Mouse (Mus musculus): Measurements from ENCODE around the gene Slc18b1. TPM values are rescaled to one million over a fixed set of nuclear protein-coding genes. Genes with fewer than 3 reads are reported as not detected.

The Slc18b1 gene
- polyA plus RNA-seq, 1 experiment, result not detected

- Histone ChIP-seq H3K9me3 (no peaks in the 10 kb centered on the region), H3K4me1 (peaks cover 9% of the 10 kb centered on the region; the same call in 1 of the 2 replicates), H3K4me3 (replicated peaks) (no peak overlapping the region), H3K27me3 (replicated peaks) (no peaks in the 10 kb centered on the region), H3K36me3 (replicated peaks; ENCODE audit: low read length) (no peaks in the 10 kb centered on the region)
- TF ChIP-seq FLI1 (IDR thresholded peaks at IDR 0.05; ENCODE audit: low read length) (no peak), GATA1 (IDR thresholded peaks at IDR 0.05; ENCODE audit: borderline replicate concordance, low read length) (no peak)
These were observed 9.4 kb downstream of the Slc18b1 start for GRCm38 (mm10) chr10:23806201-23806600.

GRCm38 (mm10) chr10:23811635-23812437 lies 15.1 kb downstream of the Slc18b1 start:
- Histone ChIP-seq H3K27me3 (replicated peaks) (no peaks in the 10 kb centered on the region), H3K4me1 (peaks cover 14% of the 10 kb centered on the region), H3K4me3 (replicated peaks) (no peak overlapping the region), H3K9me3 (no peaks in the 10 kb centered on the region), H3K36me3 (replicated peaks; ENCODE audit: low read length) (no peaks in the 10 kb centered on the region)
- TF ChIP-seq FLI1 (IDR thresholded peaks at IDR 0.05; ENCODE audit: low read length) (no peak), GATA1 (IDR thresholded peaks at IDR 0.05; ENCODE audit: borderline replicate concordance, low read length) (no peak)

- no peak overlapping the region for H3K4me3 ChIP-seq (replicated peaks)
- TF ChIP-seq FLI1 (IDR thresholded peaks at IDR 0.05; ENCODE audit: low read length), result no peak
- TF ChIP-seq GATA1 (IDR thresholded peaks at IDR 0.05; ENCODE audit: borderline replicate concordance, low read length), result no peak
- H3K4me1 ChIP-seq, result peaks cover 14% of the 10 kb centered on the region
- H3K9me3 ChIP-seq, result no peaks in the 10 kb centered on the region
- H3K36me3 ChIP-seq (replicated peaks; ENCODE audit: low read length), result no peaks in the 10 kb centered on the region
- no peaks in the 10 kb centered on the region for H3K27me3 ChIP-seq (replicated peaks)
These were observed 15.6 kb downstream of the Slc18b1 start for GRCm38 (mm10) chr10:23812438-23812759.

GRCm38 (mm10) chr10:23812852-23813766 lies 16.3 kb downstream of the Slc18b1 start:
- H3K9me3 ChIP-seq, result no peaks in the 10 kb centered on the region
- H3K27me3 ChIP-seq (replicated peaks), result no peaks in the 10 kb centered on the region
- no peak for TF ChIP-seq FLI1 (IDR thresholded peaks at IDR 0.05; ENCODE audit: low read length)
- no peak overlapping the region for H3K4me3 ChIP-seq (replicated peaks)
- no peaks in the 10 kb centered on the region for H3K36me3 ChIP-seq (replicated peaks; ENCODE audit: low read length)
- H3K4me1 ChIP-seq, result peaks cover 14% of the 10 kb centered on the region

GRCm38 (mm10) chr10:23815168-23815567 lies 18.4 kb downstream of the Slc18b1 start:
- no peak overlapping the region for H3K4me3 ChIP-seq (replicated peaks)
- H3K27me3 ChIP-seq (replicated peaks), result no peaks in the 10 kb centered on the region
- H3K36me3 ChIP-seq (replicated peaks; ENCODE audit: low read length), result no peaks in the 10 kb centered on the region
- TF ChIP-seq GATA1 (IDR thresholded peaks at IDR 0.05; ENCODE audit: borderline replicate concordance, low read length) (no peak), FLI1 (IDR thresholded peaks at IDR 0.05; ENCODE audit: low read length) (no peak)
- H3K4me1 ChIP-seq, result peaks cover 14% of the 10 kb centered on the region
- no peaks in the 10 kb centered on the region for H3K9me3 ChIP-seq

GRCm38 (mm10) chr10:23816241-23816640 lies 19.5 kb downstream of the Slc18b1 start:
- H3K9me3 ChIP-seq, result no peaks in the 10 kb centered on the region
- peaks cover 14% of the 10 kb centered on the region for H3K4me1 ChIP-seq
- no peaks in the 10 kb centered on the region for H3K27me3 ChIP-seq (replicated peaks)
- no peak overlapping the region for H3K4me3 ChIP-seq (replicated peaks)
- no peak for TF ChIP-seq GATA1 (IDR thresholded peaks at IDR 0.05; ENCODE audit: borderline replicate concordance, low read length)
- no peak for TF ChIP-seq FLI1 (IDR thresholded peaks at IDR 0.05; ENCODE audit: low read length)
- no peaks in the 10 kb centered on the region for H3K36me3 ChIP-seq (replicated peaks; ENCODE audit: low read length)

GRCm38 (mm10) chr10:23826516-23826915 lies 29.7 kb downstream of the Slc18b1 start:
- TF ChIP-seq GATA1 (IDR thresholded peaks at IDR 0.05; ENCODE audit: borderline replicate concordance, low read length) (no peak), FLI1 (IDR thresholded peaks at IDR 0.05; ENCODE audit: low read length) (no peak)

GRCm38 (mm10) chr10:23836003-23836964 lies 39.5 kb downstream of the Slc18b1 start:
- Histone ChIP-seq H3K36me3 (replicated peaks; ENCODE audit: low read length) (no peaks in the 10 kb centered on the region), H3K27me3 (replicated peaks) (no peaks in the 10 kb centered on the region), H3K9me3 (peaks cover 3% of the 10 kb centered on the region; the same call in 1 of the 2 replicates), H3K4me3 (replicated peaks) (no peak overlapping the region), H3K4me1 (no peaks in the 10 kb centered on the region)
- TF ChIP-seq FLI1 (IDR thresholded peaks at IDR 0.05; ENCODE audit: low read length) (no peak), GATA1 (IDR thresholded peaks at IDR 0.05; ENCODE audit: borderline replicate concordance, low read length) (no peak)

More at GRCm38 (mm10) chr10:23826516-23826915, 29.7 kb downstream of the Slc18b1 start:
- H3K36me3 ChIP-seq (replicated peaks; ENCODE audit: low read length), result no peaks in the 10 kb centered on the region
- no peaks in the 10 kb centered on the region for H3K4me1 ChIP-seq
- no peak overlapping the region for H3K4me3 ChIP-seq (replicated peaks)
- H3K9me3 ChIP-seq, result peaks cover 7% of the 10 kb centered on the region; the same call in 1 of the 2 replicates
- H3K27me3 ChIP-seq (replicated peaks), result no peaks in the 10 kb centered on the region

- TF ChIP-seq FLI1 (IDR thresholded peaks at IDR 0.05; ENCODE audit: low read length) (no peak), GATA1 (IDR thresholded peaks at IDR 0.05; ENCODE audit: borderline replicate concordance, low read length) (no peak)
- Histone ChIP-seq H3K36me3 (replicated peaks; ENCODE audit: low read length) (no peaks in the 10 kb centered on the region), H3K27me3 (replicated peaks) (no peaks in the 10 kb centered on the region), H3K4me1 (no peaks in the 10 kb centered on the region), H3K4me3 (replicated peaks) (no peak overlapping the region), H3K9me3 (peaks cover 3% of the 10 kb centered on the region; the same call in 1 of the 2 replicates)
These were observed 40.3 kb downstream of the Slc18b1 start for GRCm38 (mm10) chr10:23837115-23837514.

Measured in megakaryocyte, embryonic 14.5 days (primary cell).